Mouse (Mus musculus) stomach, postnatal 0 days (tissue): ENCODE data around the gene Npas2. TPM values are rescaled to one million over a fixed set of nuclear protein-coding genes. Genes with fewer than 3 reads are reported as not detected.

Experiments used
- ATAC-seq: fragments of 200-750 bp; cut with Nextera tagmentation; 2 replicates; pipeline ENCODE4 v1.8.0; 2017; ENCODE audit not compliant: low FRiP score, low TSS enrichment
- DNase-seq: peaks from one replicate; pipeline ENCODE4 v3.0.0-alpha.2; 2016; ENCODE audit warnings: low spot score
- H3K27ac ChIP-seq: fragments of 300-500 bp; sonication (generic); replicated peaks from 2 replicates; pipeline ENCODE4 v1.5.1; 2014; ENCODE audit warnings: mild to moderate bottlenecking, control low read depth
- H3K27me3 ChIP-seq: fragments of 300-500 bp; sonication (generic); 2 replicates; pipeline ENCODE4 v1.6.1; 2014; ENCODE audit warnings: low read length; ENCODE audit not compliant: control insufficient read depth, insufficient read depth
- H3K36me3 ChIP-seq: fragments of 300-500 bp; sonication (generic); 2 replicates; pipeline ENCODE4 v1.6.1; 2014; ENCODE audit warnings: low read length, mixed read lengths; ENCODE audit not compliant: control insufficient read depth, insufficient read depth
- H3K4me1 ChIP-seq: fragments of 300-500 bp; sonication (generic); replicated peaks from 2 replicates; pipeline ENCODE4 v1.6.1; 2014; ENCODE audit warnings: antibody characterized with exemption; ENCODE audit not compliant: control insufficient read depth, insufficient read depth
- H3K4me2 ChIP-seq: fragments of 300-500 bp; sonication (generic); replicated peaks from 2 replicates; pipeline ENCODE4 v1.6.1; 2014; ENCODE audit warnings: low read depth, mild to moderate bottlenecking, control low read depth, moderate library complexity
- H3K4me3 ChIP-seq: fragments of 300-500 bp; sonication (generic); 2 replicates; pipeline ENCODE4 v1.5.1; 2014; ENCODE audit warnings: low read depth, low read length, control low read depth
- H3K9ac ChIP-seq: fragments of 300-500 bp; sonication (generic); 2 replicates; pipeline ENCODE4 v1.6.1; 2014; ENCODE audit warnings: mild to moderate bottlenecking, low read length, control low read depth, mixed read lengths
- H3K9me3 ChIP-seq: fragments of 300-500 bp; sonication (generic); 2 replicates; pipeline ENCODE4 v1.6.1; 2016; ENCODE audit warnings: low read length; ENCODE audit not compliant: control insufficient read depth
- CTCF ChIP-seq: IDR thresholded peaks from 2 replicates; pipeline ENCODE4 v1.5.1; 2016; ENCODE audit warnings: antibody characterized with exemption, low read depth, mild to moderate bottlenecking, moderate library complexity
- EP300 ChIP-seq: optimal IDR thresholded peaks from 2 replicates; pipeline ENCODE3; 2016; ENCODE audit warnings: antibody characterized with exemption
- WGBS: fragments of 180-500 bp; shearing (Covaris S2); extraction: QIAGEN DNeasy Blood & Tissue Kit; methylation state at CpG from one replicate; pipeline ENCODE4 v1.1.7; 2014; 5-methylcytosine and 5-hydroxymethylcytosine counted together
- polyA plus RNA-seq: library from polyadenylated mRNA; unstranded; fragments of >200 nt; fragmentation: Nextera tagmentation; extraction: Ambion mirVana; gene quantifications from 2 replicates; pipeline ENCODE4 v1.2.1, GENCODE M21; 2015

The Npas2 gene
- polyA plus RNA-seq, 1 experiment from 2014 or later = 1.7 TPM

- no peaks in the 10 kb centered on the region for H3K36me3 ChIP-seq
- H3K27ac ChIP-seq = no peak overlapping the region
- WGBS = 96% methylated on average over 5 of the region's 5 CpGs
- no peak for DNase-seq
- H3K4me1 ChIP-seq = 0 out of 2 replicates have a peak, but pooled peaks cover 2% of the 10 kb centered on the region
- H3K4me3 ChIP-seq = no peak overlapping the region
- H3K9ac ChIP-seq = no peak overlapping the region
- TF ChIP-seq EP300 (no peak), CTCF (no peak)
- H3K4me2 ChIP-seq = no peak overlapping the region
- ATAC-seq = no peak
- H3K27me3 ChIP-seq = no peaks in the 10 kb centered on the region
- no peaks in the 10 kb centered on the region for H3K9me3 ChIP-seq
Measured at GRCm38 (mm10) chr1:39228401-39228800, 34.9 kb downstream of the Npas2 start.

GRCm38 (mm10) chr1:39230021-39230420, 36.5 kb downstream of the Npas2 start:
- no peak for DNase-seq
- no peaks in the 10 kb centered on the region for H3K9me3 ChIP-seq
- no peaks in the 10 kb centered on the region for H3K27me3 ChIP-seq
- H3K36me3 ChIP-seq = no peaks in the 10 kb centered on the region
- H3K4me2 ChIP-seq = no peak overlapping the region
- H3K27ac ChIP-seq = no peak overlapping the region
- whole genome bisulfite sequencing = 66% methylated on average over 3 of the region's 3 CpGs
- H3K9ac ChIP-seq = no peak overlapping the region
- no peak for ATAC-seq
- H3K4me1 ChIP-seq = 0 out of 2 replicates have a peak, but pooled peaks cover 2% of the 10 kb centered on the region
- no peak overlapping the region for H3K4me3 ChIP-seq
- TF ChIP-seq EP300 (no peak), CTCF (peak; percentile 54)

- TF ChIP-seq CTCF (no peak), EP300 (no peak)
- peak; percentile 60 for DNase-seq
Measured at GRCm38 (mm10) chr1:39234815-39235449, 41.4 kb downstream of the Npas2 start.

GRCm38 (mm10) chr1:39237503-39238255, 44.1 kb downstream of the Npas2 start:
- Histone ChIP-seq H3K27ac (peak overlapping the region; percentile 91), H3K9me3 (no peaks in the 10 kb centered on the region), H3K36me3 (no peaks in the 10 kb centered on the region), H3K27me3 (no peaks in the 10 kb centered on the region), H3K4me3 (no peak overlapping the region), H3K4me2 (no peak overlapping the region), H3K9ac (no peak overlapping the region), H3K4me1 (no peaks in the 10 kb centered on the region; the same call in 1 of the 2 replicates)
- peak; percentile 21 for TF ChIP-seq EP300
- TF ChIP-seq CTCF = no peak
- ATAC-seq (peak; percentile 88), DNase-seq (peak; percentile 66)
- WGBS = 33% methylated on average over 9 of the region's 9 CpGs

More at GRCm38 (mm10) chr1:39234815-39235449, 41.4 kb downstream of the Npas2 start:
- H3K27me3 ChIP-seq = no peaks in the 10 kb centered on the region
- H3K4me3 ChIP-seq = no peak overlapping the region
- H3K9ac ChIP-seq = no peak overlapping the region
- H3K4me1 ChIP-seq = no peaks in the 10 kb centered on the region
- no peaks in the 10 kb centered on the region for H3K9me3 ChIP-seq
- H3K36me3 ChIP-seq = no peaks in the 10 kb centered on the region
- WGBS = 55% methylated on average over 11 of the region's 11 CpGs
- peak overlapping the region; percentile 37 for H3K27ac ChIP-seq
- ATAC-seq = peak; percentile 80
- H3K4me2 ChIP-seq = no peak overlapping the region

GRCm38 (mm10) chr1:39240860-39241584, 47.5 kb downstream of the Npas2 start:
- Histone ChIP-seq H3K9me3 (no peaks in the 10 kb centered on the region), H3K9ac (no peak overlapping the region), H3K4me1 (no peaks in the 10 kb centered on the region; the same call in 1 of the 2 replicates), H3K4me3 (no peak overlapping the region), H3K27me3 (no peaks in the 10 kb centered on the region), H3K36me3 (no peaks in the 10 kb centered on the region), H3K4me2 (no peak overlapping the region), H3K27ac (no peak overlapping the region; the same call in 1 of the 2 replicates)
- TF ChIP-seq EP300 = no peak
- no peak for TF ChIP-seq CTCF
- WGBS = 73% methylated on average over 6 of the region's 6 CpGs
- ATAC-seq (no peak), DNase-seq (no peak)
